Mouse (Mus musculus): ENCODE data around the gene Klhdc7b. TPM values are rescaled to one million over a fixed set of nuclear protein-coding genes. Genes with fewer than 3 reads are reported as not detected.

Gene Klhdc7b
- total and polyA plus RNA-seq, 3 experiments = 0.05 TPM; not detected in 2

DNA sequence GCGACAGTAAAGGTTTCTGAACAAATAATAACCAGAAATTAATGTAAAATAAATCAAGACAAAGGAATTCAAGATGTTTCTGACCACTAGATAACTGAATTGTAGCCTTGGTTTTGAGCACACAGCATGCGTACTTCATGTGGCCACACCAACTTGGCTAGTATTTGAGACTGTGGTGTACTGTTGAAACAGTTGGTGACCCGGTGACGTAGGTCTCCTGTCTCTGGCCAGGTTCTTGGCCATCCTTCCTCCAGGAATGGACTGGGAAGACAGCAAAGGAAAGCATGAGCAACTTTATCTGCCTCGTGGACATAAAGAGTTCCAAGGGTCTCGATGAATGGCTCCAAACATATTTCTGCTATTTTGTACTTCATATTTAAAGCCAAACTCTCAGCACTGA lies 47.1 kb downstream of the Klhdc7b start:
- Histone ChIP-seq H3K4me3 (ENCODE audit: low read depth, low read length) (no peak overlapping the region), H3K27me3 (ENCODE audit: insufficient read depth, low read length) (no peaks in the 10 kb centered on the region), H3K9me3 (replicated peaks) (no peaks in the 10 kb centered on the region), H3K36me3 (replicated peaks) (peaks cover 32% of the 10 kb centered on the region), H3K4me1 (ENCODE audit: insufficient read depth, low read depth, low read length) (peaks cover 27% of the 10 kb centered on the region)
- TF ChIP-seq TAL1 (conservative IDR thresholded peaks at IDR 0.05; ENCODE audit: low read depth, low read length) = no peak
- no peak for TF ChIP-seq CTCF (IDR thresholded peaks at IDR 0.05; ENCODE audit: low read depth, low read length)
- no peak for TF ChIP-seq GATA1 (IDR thresholded peaks at IDR 0.05; ENCODE audit: borderline replicate concordance, low read length)
- DNase-seq (ENCODE audit: low spot score) (no peak), ATAC-seq (ENCODE audit: extremely low read depth, insufficient number of reproducible peaks, low FRiP score, poor library complexity, severe bottlenecking) (no peak)

DNA sequence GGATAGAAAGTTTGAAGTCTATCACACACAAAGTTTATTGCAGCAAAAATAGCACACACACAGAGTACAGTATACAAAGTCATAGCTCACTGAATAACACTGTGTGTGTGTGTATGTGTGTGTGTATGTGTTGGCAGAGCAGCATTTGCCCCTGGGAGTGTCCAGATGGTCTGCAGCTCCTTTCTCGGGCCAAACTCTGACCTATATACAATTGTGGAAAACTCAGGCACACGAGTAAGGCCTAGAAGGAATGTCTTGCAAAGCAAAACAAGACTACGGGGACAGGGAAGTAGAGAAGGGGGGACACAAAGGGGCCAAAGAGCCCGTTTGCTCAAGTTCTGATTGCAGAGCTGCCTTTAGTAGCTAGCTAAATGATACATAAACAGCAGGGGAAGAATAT lies 48.2 kb downstream of the Klhdc7b start:
- ATAC-seq (ENCODE audit: extremely low read depth, insufficient number of reproducible peaks, low FRiP score, poor library complexity, severe bottlenecking) (no peak), DNase-seq (ENCODE audit: low spot score) (no peak)
- TF ChIP-seq CTCF (IDR thresholded peaks at IDR 0.05; ENCODE audit: low read depth, low read length) (no peak), GATA1 (IDR thresholded peaks at IDR 0.05; ENCODE audit: borderline replicate concordance, low read length) (no peak), GATA2 (IDR thresholded peaks at IDR 0.05; ENCODE audit: borderline replicate concordance, low read depth, low read length) (no peak), TAL1 (conservative IDR thresholded peaks at IDR 0.05; ENCODE audit: low read depth, low read length) (no peak), POLR2AphosphoS5 (IDR thresholded peaks at IDR 0.05; ENCODE audit: insufficient replicate concordance, low read depth, low read length) (no peak)
- peaks cover 20% of the 10 kb centered on the region for H3K36me3 ChIP-seq (replicated peaks)
- no peak overlapping the region for H3K4me3 ChIP-seq (ENCODE audit: low read depth, low read length)
- H3K27me3 ChIP-seq (ENCODE audit: insufficient read depth, low read length) = no peaks in the 10 kb centered on the region
- peaks cover 24% of the 10 kb centered on the region for H3K4me1 ChIP-seq (ENCODE audit: insufficient read depth, low read depth, low read length)
- H3K9me3 ChIP-seq (replicated peaks) = no peaks in the 10 kb centered on the region

DNA sequence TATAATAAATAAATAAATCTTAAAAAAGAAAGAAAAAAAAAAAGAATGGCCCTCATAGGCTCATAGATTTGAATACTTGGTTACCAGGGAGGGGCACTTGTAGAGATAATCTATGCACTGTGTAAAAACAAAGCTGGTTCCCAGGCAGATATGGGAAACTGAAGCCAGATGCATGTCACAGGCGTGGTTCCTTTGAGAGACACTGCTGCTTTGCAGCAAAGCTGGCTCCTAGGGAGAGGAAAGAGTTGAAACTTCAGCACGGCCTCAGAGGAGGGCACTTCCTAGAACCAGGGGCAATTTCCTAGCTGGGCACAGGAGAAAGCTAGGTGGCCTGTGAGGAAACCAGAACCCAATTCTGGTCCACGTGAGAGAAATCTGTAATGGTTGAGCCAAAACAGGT lies 49.4 kb downstream of the Klhdc7b start:
- no peak for TF ChIP-seq GATA2 (IDR thresholded peaks at IDR 0.05; ENCODE audit: borderline replicate concordance, low read depth, low read length)
- Histone ChIP-seq H3K36me3 (replicated peaks) (peaks cover 14% of the 10 kb centered on the region), H3K9me3 (replicated peaks) (no peaks in the 10 kb centered on the region), H3K27me3 (ENCODE audit: insufficient read depth, low read length) (no peaks in the 10 kb centered on the region), H3K4me3 (ENCODE audit: low read depth, low read length) (no peak overlapping the region), H3K4me1 (ENCODE audit: insufficient read depth, low read depth, low read length) (peaks cover 13% of the 10 kb centered on the region)
- DNase-seq (ENCODE audit: low spot score) (no peak), ATAC-seq (ENCODE audit: extremely low read depth, insufficient number of reproducible peaks, low FRiP score, poor library complexity, severe bottlenecking) (no peak)

DNA sequence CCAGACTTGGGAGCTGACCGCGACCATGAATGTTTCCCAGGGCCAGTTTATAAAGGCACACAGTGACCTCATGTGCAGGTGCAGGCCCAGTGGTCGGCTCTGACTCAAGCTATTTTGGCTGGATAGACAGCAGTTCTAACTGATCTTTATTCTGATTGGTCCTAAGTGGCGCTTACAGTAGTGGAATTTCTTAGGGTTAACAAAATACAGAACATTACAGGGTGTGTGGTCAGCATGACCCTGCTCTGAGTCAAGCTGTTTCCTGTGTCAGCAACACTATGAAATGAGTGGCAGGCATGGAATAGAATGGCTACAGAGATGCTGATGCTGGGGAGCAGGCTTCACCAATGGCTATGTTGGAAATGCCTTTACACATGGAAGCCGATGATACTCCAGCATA lies 51.2 kb downstream of the Klhdc7b start:
- ATAC-seq (ENCODE audit: extremely low read depth, insufficient number of reproducible peaks, low FRiP score, poor library complexity, severe bottlenecking) = no peak
- TF ChIP-seq POLR2AphosphoS5 (IDR thresholded peaks at IDR 0.05; ENCODE audit: insufficient replicate concordance, low read depth, low read length) (no peak), GATA2 (IDR thresholded peaks at IDR 0.05; ENCODE audit: borderline replicate concordance, low read depth, low read length) (no peak), CTCF (IDR thresholded peaks at IDR 0.05; ENCODE audit: low read depth, low read length) (no peak), GATA1 (IDR thresholded peaks at IDR 0.05; ENCODE audit: borderline replicate concordance, low read length) (no peak), TAL1 (conservative IDR thresholded peaks at IDR 0.05; ENCODE audit: low read depth, low read length) (no peak)

More for the DNA sequence above, 51.2 kb downstream of the Klhdc7b start:
- Histone ChIP-seq H3K9me3 (replicated peaks) (no peaks in the 10 kb centered on the region), H3K36me3 (replicated peaks) (peaks cover 14% of the 10 kb centered on the region), H3K4me1 (ENCODE audit: insufficient read depth, low read depth, low read length) (peaks cover 12% of the 10 kb centered on the region), H3K27me3 (ENCODE audit: insufficient read depth, low read length) (no peaks in the 10 kb centered on the region), H3K4me3 (ENCODE audit: low read depth, low read length) (no peak overlapping the region)
- DNase-seq (ENCODE audit: low spot score) = no peak

Other genes with a start within 250 kb of the Klhdc7b start
Only the 20 nearest of the 23 such genes appear.
- gene Plxnb2, start 204.1 kb upstream of the Klhdc7b start, total RNA-seq (2014; fragmentation: Nextera tagmentation) = 9.9 and 10.6 TPM in 2 replicates
- 1.8 and 3.1 TPM in 2 replicates for gene Plxnb2, start 204.1 kb upstream of the Klhdc7b start, total RNA-seq (2017)
- 15.5 and 17.6 TPM in 2 replicates for gene Plxnb2, start 204.1 kb upstream of the Klhdc7b start, polyA plus RNA-seq (2012)
- gene Dennd6b, start 188.4 kb upstream of the Klhdc7b start, total RNA-seq (2014; fragmentation: Nextera tagmentation) = 3.5 and 4.0 TPM in 2 replicates
- gene Dennd6b, start 188.4 kb upstream of the Klhdc7b start, total RNA-seq (2017) = 1.8 and 2.3 TPM in 2 replicates
- 7.3 and 7.6 TPM in 2 replicates for gene Dennd6b, start 188.4 kb upstream of the Klhdc7b start, polyA plus RNA-seq (2012)
- 47.6 and 65.5 TPM in 2 replicates for gene Ppp6r2, start 173.4 kb upstream of the Klhdc7b start, total RNA-seq (2014; fragmentation: Nextera tagmentation)
- 34.9 and 104 TPM in 2 replicates for gene Ppp6r2, start 173.4 kb upstream of the Klhdc7b start, total RNA-seq (2017)
- gene Ppp6r2, start 173.4 kb upstream of the Klhdc7b start, polyA plus RNA-seq (2012) = 105 and 107 TPM in 2 replicates
- 100 and 128 TPM in 2 replicates for gene Sbf1, start 69.6 kb upstream of the Klhdc7b start, total RNA-seq (2014; fragmentation: Nextera tagmentation)
- 40.5 and 42.5 TPM in 2 replicates for gene Sbf1, start 69.6 kb upstream of the Klhdc7b start, total RNA-seq (2017)
- 104 and 145 TPM in 2 replicates for gene Sbf1, start 69.6 kb upstream of the Klhdc7b start, polyA plus RNA-seq (2012)
- not detected in 2 replicates for gene Adm2, start 62.2 kb upstream of the Klhdc7b start, total RNA-seq (2014; fragmentation: Nextera tagmentation)
- gene Adm2, start 62.2 kb upstream of the Klhdc7b start, total RNA-seq (2017) = not detected in 2 replicates
- 0.11 and 0.12 TPM in 2 replicates for gene Adm2, start 62.2 kb upstream of the Klhdc7b start, polyA plus RNA-seq (2012)
- gene Miox, start 50.5 kb upstream of the Klhdc7b start, total RNA-seq (2014; fragmentation: Nextera tagmentation) = not detected in 2 replicates
- 0.11 and 0.12 TPM in 2 replicates for gene Miox, start 50.5 kb upstream of the Klhdc7b start, total RNA-seq (2017)
- gene Miox, start 50.5 kb upstream of the Klhdc7b start, polyA plus RNA-seq (2012) = not detected in 2 replicates
- 42.7 and 76.3 TPM in 2 replicates for gene Lmf2, start 29.3 kb upstream of the Klhdc7b start, total RNA-seq (2014; fragmentation: Nextera tagmentation)
- 13.7 and 15.3 TPM in 2 replicates for gene Lmf2, start 29.3 kb upstream of the Klhdc7b start, total RNA-seq (2017)
- 116 and 125 TPM in 2 replicates for gene Lmf2, start 29.3 kb upstream of the Klhdc7b start, polyA plus RNA-seq (2012)
- gene Ncaph2, start 29.2 kb upstream of the Klhdc7b start, total RNA-seq (2014; fragmentation: Nextera tagmentation) = 147 and 164 TPM in 2 replicates
- 130 and 148 TPM in 2 replicates for gene Ncaph2, start 29.2 kb upstream of the Klhdc7b start, total RNA-seq (2017)
- gene Ncaph2, start 29.2 kb upstream of the Klhdc7b start, polyA plus RNA-seq (2012) = 68.4 and 78.1 TPM in 2 replicates
- gene Sco2, start 11.1 kb upstream of the Klhdc7b start, total RNA-seq (2014; fragmentation: Nextera tagmentation) = 9.5 and 15.0 TPM in 2 replicates
- gene Sco2, start 11.1 kb upstream of the Klhdc7b start, total RNA-seq (2017) = 26.2 and 27.8 TPM in 2 replicates
- gene Sco2, start 11.1 kb upstream of the Klhdc7b start, polyA plus RNA-seq (2012) = 62.3 and 64.6 TPM in 2 replicates
- gene Tymp, start 7.9 kb upstream of the Klhdc7b start, total RNA-seq (2014; fragmentation: Nextera tagmentation) = not detected in 2 replicates
- gene Tymp, start 7.9 kb upstream of the Klhdc7b start, total RNA-seq (2017) = 0.27 and 0.35 TPM in 2 replicates
- gene Tymp, start 7.9 kb upstream of the Klhdc7b start, polyA plus RNA-seq (2012) = 0.61 and 0.69 TPM in 2 replicates
- not detected in 2 replicates for gene Odf3b, start 5.6 kb upstream of the Klhdc7b start, total RNA-seq (2014; fragmentation: Nextera tagmentation)
- gene Odf3b, start 5.6 kb upstream of the Klhdc7b start, total RNA-seq (2017) = not detected in 2 replicates
- gene Odf3b, start 5.6 kb upstream of the Klhdc7b start, polyA plus RNA-seq (2012) = not detected in 2 replicates
- gene Syce3, start 25.6 kb downstream of the Klhdc7b start, total RNA-seq (2014; fragmentation: Nextera tagmentation) = not detected in 2 replicates
- gene Syce3, start 25.6 kb downstream of the Klhdc7b start, total RNA-seq (2017) = not detected in 2 replicates
- gene Syce3, start 25.6 kb downstream of the Klhdc7b start, polyA plus RNA-seq (2012) = not detected in 2 replicates
- 3.7 and 7.7 TPM in 2 replicates for gene Cpt1b, start 40.9 kb downstream of the Klhdc7b start, total RNA-seq (2014; fragmentation: Nextera tagmentation)
- 2.1 and 2.6 TPM in 2 replicates for gene Cpt1b, start 40.9 kb downstream of the Klhdc7b start, total RNA-seq (2017)
- gene Cpt1b, start 40.9 kb downstream of the Klhdc7b start, polyA plus RNA-seq (2012) = 0.77 and 0.88 TPM in 2 replicates
- gene C730034F03Rik, start 44.7 kb downstream of the Klhdc7b start, total RNA-seq (2014; fragmentation: Nextera tagmentation) = 4.9 and 7.4 TPM in 2 replicates
- gene C730034F03Rik, start 44.7 kb downstream of the Klhdc7b start, total RNA-seq (2017) = 2.6 and 4.9 TPM in 2 replicates
- 0.24 and 0.25 TPM in 2 replicates for gene C730034F03Rik, start 44.7 kb downstream of the Klhdc7b start, polyA plus RNA-seq (2012)
- not detected in 2 replicates for gene Gm44502, start 44.8 kb downstream of the Klhdc7b start, total RNA-seq (2014; fragmentation: Nextera tagmentation)
- gene Gm44502, start 44.8 kb downstream of the Klhdc7b start, total RNA-seq (2017) = 0.12 and 0.71 TPM in 2 replicates
- 0.93 and 1.3 TPM in 2 replicates for gene Gm44502, start 44.8 kb downstream of the Klhdc7b start, polyA plus RNA-seq (2012)
- 19.3 and 32.8 TPM in 2 replicates for gene Chkb, start 45.0 kb downstream of the Klhdc7b start, total RNA-seq (2014; fragmentation: Nextera tagmentation)
- 42.5 and 51.0 TPM in 2 replicates for gene Chkb, start 45.0 kb downstream of the Klhdc7b start, total RNA-seq (2017)
- 75.9 and 85.4 TPM in 2 replicates for gene Chkb, start 45.0 kb downstream of the Klhdc7b start, polyA plus RNA-seq (2012)
- gene Mapk8ip2, start 69.0 kb downstream of the Klhdc7b start, total RNA-seq (2014; fragmentation: Nextera tagmentation) = not detected in 2 replicates
- 0.05 TPM in 1 of 2 replicates, not detected in the other for gene Mapk8ip2, start 69.0 kb downstream of the Klhdc7b start, total RNA-seq (2017)
- 0.01 TPM in 1 of 2 replicates, not detected in the other for gene Mapk8ip2, start 69.0 kb downstream of the Klhdc7b start, polyA plus RNA-seq (2012)
- gene Arsa, start 92.5 kb downstream of the Klhdc7b start, total RNA-seq (2014; fragmentation: Nextera tagmentation) = 12.2 and 12.8 TPM in 2 replicates
- 21.1 and 25.4 TPM in 2 replicates for gene Arsa, start 92.5 kb downstream of the Klhdc7b start, total RNA-seq (2017)
- 37.5 and 39.2 TPM in 2 replicates for gene Arsa, start 92.5 kb downstream of the Klhdc7b start, polyA plus RNA-seq (2012)
- not detected in 2 replicates for gene Shank3, start 114.7 kb downstream of the Klhdc7b start, total RNA-seq (2014; fragmentation: Nextera tagmentation)
- 0.46 and 0.55 TPM in 2 replicates for gene Shank3, start 114.7 kb downstream of the Klhdc7b start, total RNA-seq (2017)
- 0.34 and 0.40 TPM in 2 replicates for gene Shank3, start 114.7 kb downstream of the Klhdc7b start, polyA plus RNA-seq (2012)
- gene Acr, start 183.4 kb downstream of the Klhdc7b start, total RNA-seq (2014; fragmentation: Nextera tagmentation) = not detected in 2 replicates
- gene Acr, start 183.4 kb downstream of the Klhdc7b start, total RNA-seq (2017) = not detected in 2 replicates
- gene Acr, start 183.4 kb downstream of the Klhdc7b start, polyA plus RNA-seq (2012) = not detected in 2 replicates

Data from G1E (cell line).